Mouse (Mus musculus) ES-Bruce4 (cell line): ENCODE measurements at regions not wholly inside any gene's neighbourhood (a gene's known extent, or its start where the extent isn't known, plus 50 kb on each side); places are given as distances from the start of the nearest gene placed in this dataset.
A peak's percentile ranks its signal among the peaks of the same experiment; 100 is the strongest.

Experiments used
- H3K27ac ChIP-seq: 2 replicates; pipeline ENCODE4 v1.5.1; 2012; ENCODE audit warnings: low read length, inconsistent platforms; ENCODE audit not compliant: insufficient read depth
- H3K27me3 ChIP-seq: 2 replicates; pipeline ENCODE4 v1.6.1; 2012; ENCODE audit warnings: mild to moderate bottlenecking, low read length, inconsistent platforms; ENCODE audit not compliant: control insufficient read depth, poor library complexity, insufficient read depth, severe bottlenecking
- H3K36me3 ChIP-seq: 2 replicates; pipeline ENCODE4 v1.6.1; 2012; ENCODE audit warnings: inconsistent platforms, mild to moderate bottlenecking, low read length, moderate library complexity; ENCODE audit not compliant: control insufficient read depth, poor library complexity, insufficient read depth, severe bottlenecking
- H3K4me1 ChIP-seq: one replicate; pipeline ENCODE4 v1.8.1; 2011; ENCODE audit warnings: low read length; ENCODE audit not compliant: control insufficient read depth, insufficient read depth
- H3K4me3 ChIP-seq: 2 replicates; pipeline ENCODE4 v1.5.1; 2011; ENCODE audit warnings: low read depth, mild to moderate bottlenecking, low read length
- H3K9ac ChIP-seq: 2 replicates; pipeline ENCODE4 v1.6.1; 2012; ENCODE audit warnings: low read depth, mild to moderate bottlenecking, inconsistent platforms; ENCODE audit not compliant: poor library complexity, severe bottlenecking
- H3K9me3 ChIP-seq: replicated peaks from 2 replicates; pipeline ENCODE4 v1.6.1; 2012; ENCODE audit warnings: mild to moderate bottlenecking, low read length, inconsistent platforms; ENCODE audit not compliant: control insufficient read depth, poor library complexity, insufficient read depth, severe bottlenecking
- CTCF ChIP-seq: IDR thresholded peaks from one replicate; pipeline ENCODE4 v1.8.1; 2011; ENCODE audit warnings: low read depth, low read length
- EP300 ChIP-seq: IDR thresholded peaks from 2 replicates; pipeline ENCODE4 v1.6.1; 2011; ENCODE audit warnings: low read depth, low read length; ENCODE audit not compliant: insufficient read depth
- POLR2A ChIP-seq: IDR thresholded peaks from one replicate; pipeline ENCODE4 v1.8.1; 2011; ENCODE audit warnings: low read length; ENCODE audit not compliant: insufficient read depth

- Histone ChIP-seq H3K4me1 (peaks cover 2% of the 10 kb centered on the region), H3K36me3 (no peaks in the 10 kb centered on the region), H3K27ac (no peak overlapping the region), H3K9ac (no peak overlapping the region), H3K4me3 (no peak overlapping the region), H3K9me3 (no peaks in the 10 kb centered on the region), H3K27me3 (no peaks in the 10 kb centered on the region)
- TF ChIP-seq CTCF: no peak
Measured at GRCm38 (mm10) chr16:29782441-29782840, 203.3 kb downstream of the Opa1 start.

- H3K27ac ChIP-seq: no peak overlapping the region
- H3K36me3 ChIP-seq: no peaks in the 10 kb centered on the region
- H3K4me1 ChIP-seq: no peaks in the 10 kb centered on the region
- peak; percentile 39 for TF ChIP-seq CTCF
- TF ChIP-seq POLR2A: no peak
- H3K4me3 ChIP-seq: no peak overlapping the region
- no peaks in the 10 kb centered on the region for H3K9me3 ChIP-seq
- no peak overlapping the region for H3K9ac ChIP-seq
- no peaks in the 10 kb centered on the region for H3K27me3 ChIP-seq
Measured at GRCm38 (mm10) chr16:29785114-29785513, 206.0 kb downstream of the Opa1 start.

GRCm38 (mm10) chr16:29786540-29786939 is 207.4 kb downstream of the Opa1 start:
- TF ChIP-seq POLR2A: no peak
- no peak overlapping the region for H3K4me3 ChIP-seq
- no peaks in the 10 kb centered on the region for H3K36me3 ChIP-seq
- H3K27me3 ChIP-seq: no peaks in the 10 kb centered on the region
- H3K9ac ChIP-seq: no peak overlapping the region
- H3K27ac ChIP-seq: no peak overlapping the region
- H3K4me1 ChIP-seq: no peaks in the 10 kb centered on the region
- H3K9me3 ChIP-seq: no peaks in the 10 kb centered on the region

- no peak for TF ChIP-seq POLR2A
- TF ChIP-seq CTCF: no peak
- no peak for TF ChIP-seq EP300
- no peaks in the 10 kb centered on the region for H3K36me3 ChIP-seq
- no peaks in the 10 kb centered on the region for H3K9me3 ChIP-seq
- H3K9ac ChIP-seq: no peak overlapping the region
- no peaks in the 10 kb centered on the region for H3K27me3 ChIP-seq
- H3K4me1 ChIP-seq: no peaks in the 10 kb centered on the region
- H3K27ac ChIP-seq: no peak overlapping the region
- H3K4me3 ChIP-seq: no peak overlapping the region
Measured at GRCm38 (mm10) chr16:29787633-29788511, 208.7 kb downstream of the Opa1 start.

- H3K36me3 ChIP-seq: no peaks in the 10 kb centered on the region
Measured at GRCm38 (mm10) chr16:29790064-29790463, 210.9 kb downstream of the Opa1 start.

GRCm38 (mm10) chr16:29799250-29799649 is 220.1 kb downstream of the Opa1 start:
- Histone ChIP-seq H3K36me3 (no peaks in the 10 kb centered on the region), H3K4me3 (no peak overlapping the region), H3K9me3 (no peaks in the 10 kb centered on the region), H3K4me1 (peaks cover 11% of the 10 kb centered on the region), H3K27ac (no peak overlapping the region), H3K27me3 (no peaks in the 10 kb centered on the region), H3K9ac (no peak overlapping the region)
- no peak for TF ChIP-seq EP300
- TF ChIP-seq POLR2A: no peak
- no peak for TF ChIP-seq CTCF

More at GRCm38 (mm10) chr16:29790064-29790463, 210.9 kb downstream of the Opa1 start:
- Histone ChIP-seq H3K27ac (no peak overlapping the region), H3K9me3 (no peaks in the 10 kb centered on the region), H3K9ac (no peak overlapping the region), H3K4me1 (no peaks in the 10 kb centered on the region), H3K4me3 (no peak overlapping the region), H3K27me3 (no peaks in the 10 kb centered on the region)
- TF ChIP-seq CTCF: no peak
- no peak for TF ChIP-seq POLR2A
- no peak for TF ChIP-seq EP300
